Mouse (Mus musculus) liver, adult 2 months (tissue): ENCODE measurements around the gene Slc2a12. TPM values are rescaled to one million over a fixed set of nuclear protein-coding genes. Genes with fewer than 3 reads are reported as not detected.

Experiments used
- DNase-seq: peaks from one replicate; pipeline ENCODE4 v3.0.0-alpha.2; 2011; ENCODE audit warnings: low read depth, low spot score; ENCODE audit errors: extremely low read depth
- H3K27ac ChIP-seq: fragments of 200-500 bp; replicated peaks from 2 replicates; pipeline ENCODE4 v1.5.1; 2012; ENCODE audit warnings: low read depth, mild to moderate bottlenecking, control low read depth, inconsistent platforms, low read length; ENCODE audit not compliant: insufficient read depth
- H3K27me3 ChIP-seq: fragments of 200-500 bp; 2 replicates; pipeline ENCODE4 v1.6.1; 2012; ENCODE audit warnings: mild to moderate bottlenecking, moderate library complexity, low read length, inconsistent platforms; ENCODE audit not compliant: control insufficient read depth, insufficient read depth
- H3K36me3 ChIP-seq: fragments of 200-500 bp; 2 replicates; pipeline ENCODE4 v1.6.1; 2012; ENCODE audit warnings: low read length, inconsistent platforms; ENCODE audit not compliant: control insufficient read depth, insufficient read depth
- H3K4me1 ChIP-seq: fragments of 200-500 bp; 2 replicates; pipeline ENCODE4 v1.6.1; 2011; ENCODE audit warnings: low read length; ENCODE audit not compliant: control insufficient read depth, insufficient read depth
- H3K4me3 ChIP-seq: fragments of 200-500 bp; 2 replicates; pipeline ENCODE4 v1.5.1; 2011; ENCODE audit warnings: low read depth, mild to moderate bottlenecking, control low read depth, low read length, moderate library complexity; ENCODE audit not compliant: insufficient read depth
- H3K79me2 ChIP-seq: fragments of 200-500 bp; 2 replicates; pipeline ENCODE4 v1.6.1; 2012; ENCODE audit warnings: inconsistent platforms, mild to moderate bottlenecking, low read length, moderate library complexity; ENCODE audit not compliant: control insufficient read depth, insufficient read depth
- H3K9ac ChIP-seq: fragments of 200-500 bp; 2 replicates; pipeline ENCODE4 v1.6.1; 2012; ENCODE audit warnings: low read depth, mild to moderate bottlenecking, control low read depth, inconsistent platforms, low read length
- CTCF ChIP-seq: fragments of 200-500 bp; IDR thresholded peaks from 2 replicates; pipeline ENCODE4 v1.5.1; 2011; ENCODE audit warnings: low read depth, low read length, control low read depth
- POLR2A ChIP-seq: fragments of 200-500 bp; IDR thresholded peaks from 2 replicates; pipeline ENCODE4 v1.6.1; 2011; ENCODE audit warnings: low read length, control low read depth; ENCODE audit not compliant: insufficient read depth; ENCODE audit errors: extremely low read depth
- WGBS: fragments of 180-500 bp; shearing (Covaris S2); methylation state at CpG from one replicate; pipeline ENCODE4 v1.1.7; 2018; 5-methylcytosine and 5-hydroxymethylcytosine counted together
- polyA plus RNA-seq: library from polyadenylated mRNA; depleted of rRNA; stranded (reverse); fragments of >200 nt; gene quantifications from 2 replicates; pipeline ENCODE4 v1.2.3, GENCODE M21; 2012
- total RNA-seq: library from RNA; depleted of rRNA; stranded (reverse); fragments of >200 nt; gene quantifications from 2 replicates; pipeline ENCODE4 v1.2.3, GENCODE M21; 2014

The Slc2a12 gene
- total and polyA plus RNA-seq, 2 experiments: 0.13 to 0.46 TPM

- H3K4me3 ChIP-seq: no peak overlapping the region
- H3K36me3 ChIP-seq: no peaks in the 10 kb centered on the region
- no peaks in the 10 kb centered on the region for H3K4me1 ChIP-seq
- DNase-seq: no peak
- TF ChIP-seq CTCF (no peak), POLR2A (no peak)
- WGBS: 56% methylated on average over 4 of the region's 4 CpGs
- H3K27ac ChIP-seq: no peak overlapping the region
- no peak overlapping the region for H3K9ac ChIP-seq
- H3K79me2 ChIP-seq: no peaks in the 10 kb centered on the region
- H3K27me3 ChIP-seq: no peaks in the 10 kb centered on the region
These were observed 13.7 kb upstream of the Slc2a12 start for GRCm38 (mm10) chr10:22631103-22631502.

- DNase-seq: no peak
- H3K27me3 ChIP-seq: no peaks in the 10 kb centered on the region
- no peaks in the 10 kb centered on the region for H3K36me3 ChIP-seq
- no peak overlapping the region for H3K4me3 ChIP-seq
- no peak overlapping the region for H3K9ac ChIP-seq
- H3K27ac ChIP-seq: no peak overlapping the region
- 82% methylated on average over 7 of the region's 7 CpGs for WGBS
- H3K4me1 ChIP-seq: no peaks in the 10 kb centered on the region
- no peaks in the 10 kb centered on the region for H3K79me2 ChIP-seq
- TF ChIP-seq CTCF (no peak), POLR2A (no peak)
These were observed 13.3 kb upstream of the Slc2a12 start for GRCm38 (mm10) chr10:22631528-22631927.

GRCm38 (mm10) chr10:22631956-22632355, 12.9 kb upstream of the Slc2a12 start:
- Histone ChIP-seq H3K4me1 (no peaks in the 10 kb centered on the region), H3K79me2 (no peaks in the 10 kb centered on the region), H3K9ac (no peak overlapping the region), H3K36me3 (no peaks in the 10 kb centered on the region), H3K27ac (no peak overlapping the region), H3K4me3 (no peak overlapping the region), H3K27me3 (no peaks in the 10 kb centered on the region)
- TF ChIP-seq POLR2A: no peak
- TF ChIP-seq CTCF: no peak
- no peak for DNase-seq
- WGBS: 76% methylated on average over 4 of the region's 4 CpGs

- 48% methylated on average over 6 of the region's 6 CpGs for WGBS
- no peaks in the 10 kb centered on the region for H3K36me3 ChIP-seq
- no peaks in the 10 kb centered on the region for H3K79me2 ChIP-seq
- no peaks in the 10 kb centered on the region for H3K4me1 ChIP-seq
- no peak for DNase-seq
- TF ChIP-seq POLR2A (no peak), CTCF (no peak)
- H3K4me3 ChIP-seq: no peak overlapping the region
- H3K27ac ChIP-seq: no peak overlapping the region
- no peaks in the 10 kb centered on the region for H3K27me3 ChIP-seq
- H3K9ac ChIP-seq: no peak overlapping the region
These were observed 11.2 kb upstream of the Slc2a12 start for GRCm38 (mm10) chr10:22633406-22634306.

GRCm38 (mm10) chr10:22637241-22637640, 7.6 kb upstream of the Slc2a12 start:
- Histone ChIP-seq H3K4me3 (no peak overlapping the region), H3K79me2 (no peaks in the 10 kb centered on the region), H3K4me1 (no peaks in the 10 kb centered on the region), H3K36me3 (no peaks in the 10 kb centered on the region), H3K9ac (no peak overlapping the region), H3K27me3 (no peaks in the 10 kb centered on the region), H3K27ac (no peak overlapping the region)
- WGBS: 55% methylated on average over 3 of the region's 3 CpGs
- TF ChIP-seq CTCF (no peak), POLR2A (no peak)
- DNase-seq: no peak

- TF ChIP-seq POLR2A (no peak), CTCF (no peak)
- Histone ChIP-seq H3K36me3 (no peaks in the 10 kb centered on the region), H3K27ac (no peak overlapping the region), H3K4me3 (no peak overlapping the region), H3K27me3 (no peaks in the 10 kb centered on the region), H3K79me2 (no peaks in the 10 kb centered on the region), H3K9ac (no peak overlapping the region), H3K4me1 (no peaks in the 10 kb centered on the region)
- 93% methylated on average over 9 of the region's 9 CpGs for WGBS
- no peak for DNase-seq
These were observed 640 bp upstream of the Slc2a12 start for GRCm38 (mm10) chr10:22644171-22644570.
